Comparison of ENCODE assay signal across 8 mouse cellular contexts in the genomic region with DNA sequence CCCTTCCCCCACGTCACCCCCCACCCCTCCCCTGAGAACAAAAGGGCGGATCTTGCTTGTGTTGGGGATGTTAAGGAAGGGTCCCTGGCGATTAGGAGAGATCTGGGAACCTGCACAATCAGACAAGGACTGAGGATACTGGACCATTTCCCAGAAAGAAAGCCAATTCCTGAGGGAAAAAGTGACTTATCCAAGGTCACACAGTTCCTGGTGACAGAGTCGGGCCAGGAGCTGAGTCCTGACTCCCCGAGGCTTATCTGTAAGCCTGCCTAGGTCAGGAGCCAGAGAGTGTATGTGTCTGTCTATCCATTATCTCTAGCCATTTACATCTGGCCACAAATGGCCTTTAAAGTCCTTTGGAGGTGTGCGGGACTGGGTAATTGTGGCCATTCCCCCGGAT. TPM values are rescaled to one million over a fixed set of nuclear protein-coding genes. Genes with fewer than 3 reads are reported as not detected.
DNase-seq lines count a peak whose midpoint lies in the region; TF ChIP-seq lines count a peak whose summit lies in the region.

No protein-coding gene starts in this region.

- peak overlapping the region; percentile 78; the same call in 1 of the 2 replicates for H3K4me3 ChIP-seq in ES-Bruce4 (ENCODE audit: low read depth, low read length)
- H3K4me3 ChIP-seq in hindbrain, embryonic 10.5 days, result peak overlapping the region; percentile 65
- H3K4me3 ChIP-seq in midbrain, embryonic 10.5 days, result peak overlapping the region; percentile 64

- WGBS in hindbrain, embryonic 10.5 days, result 32% methylated on average over 7 of the region's 7 CpGs
- WGBS in midbrain, embryonic 10.5 days, result 38% methylated on average over 7 of the region's 7 CpGs

- H3K9me3 ChIP-seq in ES-Bruce4 (replicated peaks; ENCODE audit: control insufficient read depth, insufficient read depth, low read length, poor library complexity, severe bottlenecking), result no peaks in the 10 kb centered on the region
- H3K9me3 ChIP-seq in hindbrain, embryonic 10.5 days, result no peaks in the 10 kb centered on the region
- no peaks in the 10 kb centered on the region for H3K9me3 ChIP-seq in midbrain, embryonic 10.5 days (replicated peaks)

- TF ChIP-seq EP300 in ES-Bruce4 (IDR thresholded peaks at IDR 0.05; ENCODE audit: insufficient read depth, low read depth, low read length), result no peak

- no peak for TF ChIP-seq CTCF in ES-Bruce4 (IDR thresholded peaks at IDR 0.05; ENCODE audit: low read depth, low read length)

- H3K27ac ChIP-seq in ES-Bruce4 (ENCODE audit: insufficient read depth, low read length), result no peak overlapping the region
- peak overlapping the region; percentile 77 for H3K27ac ChIP-seq in hindbrain, embryonic 10.5 days
- H3K27ac ChIP-seq in midbrain, embryonic 10.5 days (replicated peaks), result peak overlapping the region; percentile 74; the same call in 1 of the 2 replicates

- TF ChIP-seq POLR2A in ES-Bruce4 (IDR thresholded peaks at IDR 0.05; ENCODE audit: insufficient read depth, low read length), result no peak

- DNase-seq in heart, adult 11 months, result peak; percentile 86
- no peak for DNase-seq in heart, postnatal 4 days
- DNase-seq in hindbrain, embryonic 10.5 days (ENCODE audit: low spot score), result no peak
- no peak for DNase-seq in midbrain, embryonic 10.5 days (ENCODE audit: low spot score)
- no peak for DNase-seq in adrenal gland, postnatal 25 days
- DNase-seq in cerebellum, postnatal 10 days, result no peak
- DNase-seq in spleen, postnatal 36 days (ENCODE audit: low spot score in 2 of 2), result no peak

- H3K27me3 ChIP-seq in ES-Bruce4 (ENCODE audit: control insufficient read depth, insufficient read depth, low read length, poor library complexity, severe bottlenecking), result no peaks in the 10 kb centered on the region
- H3K27me3 ChIP-seq in hindbrain, embryonic 10.5 days (ENCODE audit: insufficient read depth, poor library complexity, severe bottlenecking), result peaks cover 53% of the 10 kb centered on the region
- H3K27me3 ChIP-seq in midbrain, embryonic 10.5 days (ENCODE audit: low read depth, poor library complexity, severe bottlenecking), result peaks cover 60% of the 10 kb centered on the region

- no peaks in the 10 kb centered on the region for H3K36me3 ChIP-seq in ES-Bruce4 (ENCODE audit: control insufficient read depth, insufficient read depth, low read length, poor library complexity, severe bottlenecking)
- no peaks in the 10 kb centered on the region for H3K36me3 ChIP-seq in hindbrain, embryonic 10.5 days
- H3K36me3 ChIP-seq in midbrain, embryonic 10.5 days, result no peaks in the 10 kb centered on the region

- H3K4me1 ChIP-seq in ES-Bruce4 (ENCODE audit: control insufficient read depth, insufficient read depth, low read length), result no peaks in the 10 kb centered on the region
- peaks cover 43% of the 10 kb centered on the region for H3K4me1 ChIP-seq in hindbrain, embryonic 10.5 days (replicated peaks)
- peaks cover 44% of the 10 kb centered on the region for H3K4me1 ChIP-seq in midbrain, embryonic 10.5 days

- 0 out of 2 replicates have a peak overlapping the region, but pooled peaks have one; percentile 50 for H3K9ac ChIP-seq in ES-Bruce4 (ENCODE audit: low read depth, poor library complexity, severe bottlenecking)

RNA-seq across cellular contexts. Expression of a gene that starts 0.8 kb away (rescaled TPM):
- total RNA-seq in heart, postnatal 4 days (2021), result 10 to 100 TPM; 15.2 to 15.9 TPM
- polyA plus RNA-seq in ES-Bruce4 (2011; ENCODE audit: insufficient read depth, insufficient read length, low read depth, missing spikeins), result 18.5 and 20.8 TPM in 2 replicates
- 0.77 and 1.2 TPM in 2 replicates for polyA plus RNA-seq in hindbrain, embryonic 10.5 days (2016; fragmentation: Nextera tagmentation; extraction: Ambion mirVana)
- 0.30 and 0.50 TPM in 2 replicates for polyA plus RNA-seq in midbrain, embryonic 10.5 days (2016; fragmentation: Nextera tagmentation; extraction: Ambion mirVana)
- 1.7 and 2.7 TPM in 2 replicates for total RNA-seq in adrenal gland, postnatal 25 days (2021)
